8 mouse cellular contexts compared by ENCODE assay signal in the genomic region with DNA sequence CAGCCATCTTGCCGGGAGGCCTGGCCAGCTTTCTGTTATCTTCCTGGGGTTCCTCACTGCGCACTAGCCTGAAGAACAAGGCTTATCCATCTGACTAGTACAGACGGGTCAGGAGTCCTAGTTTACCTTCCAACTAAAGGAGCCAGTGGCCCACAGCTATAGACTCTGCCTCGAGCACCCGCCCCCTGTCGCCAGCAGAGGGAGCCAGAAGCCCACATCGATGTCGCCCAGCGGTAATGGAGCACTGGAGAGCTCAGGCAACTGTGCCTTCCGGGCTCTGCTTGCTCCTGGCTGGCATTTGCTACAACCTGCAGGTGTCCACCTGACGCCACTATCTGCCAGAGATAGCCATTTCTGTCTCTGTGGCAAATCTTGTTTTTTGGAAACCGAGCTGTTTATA. TPM values are rescaled to one million over a fixed set of nuclear protein-coding genes. Genes with fewer than 3 reads are reported as not detected.
DNase-seq lines count a peak whose midpoint lies in the region; ATAC-seq and TF ChIP-seq lines count a peak whose summit lies in the region.

No protein-coding gene starts in this region.

- H3K4me1 ChIP-seq in ES-E14 (ENCODE audit: control insufficient read depth in 2 of 2, insufficient read depth in 2 of 2, low read length in 2 of 2, poor library complexity in 1 of 2): peaks cover 0 to 7% of the 10 kb centered on the region in 2 experiments; a peak in 1 of 4 replicates
- no peaks in the 10 kb centered on the region for H3K4me1 ChIP-seq in forebrain, embryonic 16.5 days (replicated peaks; ENCODE audit: control insufficient read depth, insufficient read depth, low read length)
- peaks cover 43% of the 10 kb centered on the region for H3K4me1 ChIP-seq in hindbrain, embryonic 10.5 days (replicated peaks)

- 18% methylated on average over 12 of the region's 12 CpGs for WGBS in forebrain, embryonic 16.5 days
- 16% methylated on average over 12 of the region's 12 CpGs for WGBS in hindbrain, embryonic 10.5 days

- no peaks in the 10 kb centered on the region for H3K27me3 ChIP-seq in forebrain, embryonic 16.5 days (replicated peaks; ENCODE audit: control insufficient read depth, insufficient read depth, low read length)
- H3K27me3 ChIP-seq in hindbrain, embryonic 10.5 days (ENCODE audit: insufficient read depth, poor library complexity, severe bottlenecking): peaks cover 7% of the 10 kb centered on the region

- DNase-seq in ES-E14 (ENCODE audit: low read depth, low spot score): peak; percentile 59
- DNase-seq in cerebellum, adult 11-12 months: peak; percentile 95
- peak; percentile 85 for DNase-seq in hindbrain, embryonic 10.5 days (ENCODE audit: low spot score)
- DNase-seq in layer of hippocampus, postnatal 10 days (ENCODE audit: low spot score in 2 of 2): peak; percentile 91 to 93
- DNase-seq in lung, postnatal 14 days: peak; percentile 88
- DNase-seq in retina, embryonic 14.5 days (ENCODE audit: low spot score): peak; percentile 90
- peak; percentile 86 for DNase-seq in thymus, postnatal 25 days

- ATAC-seq in forebrain, embryonic 16.5 days: peak; percentile 93

- in situ Hi-C loops in ES-E14 (cut with MboI; ENCODE audit: low sequenced_read_pairs in 2 of 2, unreplicated experiment in 2 of 2): loop anchor here in 1 of 2 experiments (5.0 kb wide), 1 partner anchor 70 kb away; no protein-coding TSS in a partner anchor

- H3K9me3 ChIP-seq in ES-E14 (ENCODE audit: control insufficient read depth, insufficient read depth, low read depth, low read length): no peaks in the 10 kb centered on the region
- no peaks in the 10 kb centered on the region for H3K9me3 ChIP-seq in forebrain, embryonic 16.5 days (ENCODE audit: control insufficient read depth, low read length)
- no peaks in the 10 kb centered on the region for H3K9me3 ChIP-seq in hindbrain, embryonic 10.5 days

- no peak overlapping the region for H3K4me2 ChIP-seq in forebrain, embryonic 16.5 days (ENCODE audit: low read length)

- H3K27ac ChIP-seq in ES-E14 (ENCODE audit: insufficient read depth, low read depth, low read length, poor library complexity, severe bottlenecking): no peak overlapping the region
- no peak overlapping the region for H3K27ac ChIP-seq in forebrain, embryonic 16.5 days (ENCODE audit: low read length)
- peak overlapping the region; percentile 45; the same call in 1 of the 2 replicates for H3K27ac ChIP-seq in hindbrain, embryonic 10.5 days

- H3K9ac ChIP-seq in ES-E14 (ENCODE audit: insufficient read depth, low read depth, low read length, poor library complexity, severe bottlenecking): no peak overlapping the region
- H3K9ac ChIP-seq in forebrain, embryonic 16.5 days (replicated peaks; ENCODE audit: low read depth, low read length): no peak overlapping the region

- H3K36me3 ChIP-seq in ES-E14 (ENCODE audit: control insufficient read depth, insufficient read depth, low read length, poor library complexity, severe bottlenecking): peaks cover 8% of the 10 kb centered on the region; the same call in 1 of the 2 replicates
- peaks cover 13% of the 10 kb centered on the region; the same call in 1 of the 2 replicates for H3K36me3 ChIP-seq in forebrain, embryonic 16.5 days (ENCODE audit: control insufficient read depth, insufficient read depth)
- H3K36me3 ChIP-seq in hindbrain, embryonic 10.5 days: peaks cover 58% of the 10 kb centered on the region

- no peak overlapping the region for H3K4me3 ChIP-seq in ES-E14 (ENCODE audit: insufficient read depth in 1 of 2, low read depth in 1 of 2, low read length in 2 of 2, poor library complexity in 1 of 2, severe bottlenecking in 1 of 2)
- no peak overlapping the region for H3K4me3 ChIP-seq in forebrain, embryonic 16.5 days (replicated peaks; ENCODE audit: low read length)
- H3K4me3 ChIP-seq in hindbrain, embryonic 10.5 days: no peak overlapping the region

TF ChIP-seq in ES-E14, 5 proteins besides CTCF, POLR2A, EP300 and RAD21:
- TF ChIP-seq ZC3H11A (IDR thresholded peaks at IDR 0.05; ENCODE audit: borderline replicate concordance, low read depth, low read length) (peak; percentile 81), MAFK (IDR thresholded peaks at IDR 0.05; ENCODE audit: insufficient read depth, low read depth, low read length) (no peak)

RNA-seq across cellular contexts. Expression of a gene that starts 14.7 kb away (rescaled TPM):
- 16.9 and 19.3 TPM in 2 replicates for total RNA-seq in ES-E14 (2012; rRNA removed)
- 20.6 and 24.2 TPM in 2 replicates for polyA plus RNA-seq in forebrain, embryonic 16.5 days (2015; fragmentation: Nextera tagmentation; extraction: Ambion mirVana)
- 18.7 and 24.3 TPM in 2 replicates for polyA plus RNA-seq in hindbrain, embryonic 10.5 days (2016; fragmentation: Nextera tagmentation; extraction: Ambion mirVana)
- total RNA-seq in layer of hippocampus, postnatal 10 days (2021): 10 to 100 TPM; 15.8 to 17.6 TPM

RNA-seq across cellular contexts. Expression of a gene that starts 15.0 kb away (rescaled TPM):
- total RNA-seq in ES-E14 (2012; rRNA removed): 14.7 and 17.2 TPM in 2 replicates
- 11.0 and 11.2 TPM in 2 replicates for polyA plus RNA-seq in forebrain, embryonic 16.5 days (2015; fragmentation: Nextera tagmentation; extraction: Ambion mirVana)
- polyA plus RNA-seq in hindbrain, embryonic 10.5 days (2016; fragmentation: Nextera tagmentation; extraction: Ambion mirVana): 6.9 and 10.6 TPM in 2 replicates
- 10 to 100 TPM; 15.1 to 20.2 TPM for total RNA-seq in layer of hippocampus, postnatal 10 days (2021)

RNA-seq across cellular contexts. Expression of a gene that starts 39.2 kb away (rescaled TPM):
- 40.3 and 43.9 TPM in 2 replicates for total RNA-seq in ES-E14 (2012; rRNA removed)
- polyA plus RNA-seq in forebrain, embryonic 16.5 days (2015; fragmentation: Nextera tagmentation; extraction: Ambion mirVana): 49.9 and 57.3 TPM in 2 replicates
- polyA plus RNA-seq in hindbrain, embryonic 10.5 days (2016; fragmentation: Nextera tagmentation; extraction: Ambion mirVana): 39.6 and 49.8 TPM in 2 replicates
- total RNA-seq in layer of hippocampus, postnatal 10 days (2021): 10 to 100 TPM; 70.4 to 78.0 TPM
